Mouse (Mus musculus) cerebellum, adult (tissue): Measurements from ENCODE around the gene Trpt1.
"Not testable (repeated sequence)": the region's sequence is repeated elsewhere in the genome, so short reads cannot be mapped to it uniquely, and the experiment has no call there.

Experiments used
- ATAC-seq: cut with Nextera tagmentation; 2 replicates; pipeline ENCODE4 v1.9.2; 2017; ENCODE audit warnings: mild to moderate bottlenecking, moderate library complexity, mixed read lengths; ENCODE audit not compliant: insufficient number of reproducible peaks, low FRiP score, low TSS enrichment

The Trpt1 gene

DNA sequence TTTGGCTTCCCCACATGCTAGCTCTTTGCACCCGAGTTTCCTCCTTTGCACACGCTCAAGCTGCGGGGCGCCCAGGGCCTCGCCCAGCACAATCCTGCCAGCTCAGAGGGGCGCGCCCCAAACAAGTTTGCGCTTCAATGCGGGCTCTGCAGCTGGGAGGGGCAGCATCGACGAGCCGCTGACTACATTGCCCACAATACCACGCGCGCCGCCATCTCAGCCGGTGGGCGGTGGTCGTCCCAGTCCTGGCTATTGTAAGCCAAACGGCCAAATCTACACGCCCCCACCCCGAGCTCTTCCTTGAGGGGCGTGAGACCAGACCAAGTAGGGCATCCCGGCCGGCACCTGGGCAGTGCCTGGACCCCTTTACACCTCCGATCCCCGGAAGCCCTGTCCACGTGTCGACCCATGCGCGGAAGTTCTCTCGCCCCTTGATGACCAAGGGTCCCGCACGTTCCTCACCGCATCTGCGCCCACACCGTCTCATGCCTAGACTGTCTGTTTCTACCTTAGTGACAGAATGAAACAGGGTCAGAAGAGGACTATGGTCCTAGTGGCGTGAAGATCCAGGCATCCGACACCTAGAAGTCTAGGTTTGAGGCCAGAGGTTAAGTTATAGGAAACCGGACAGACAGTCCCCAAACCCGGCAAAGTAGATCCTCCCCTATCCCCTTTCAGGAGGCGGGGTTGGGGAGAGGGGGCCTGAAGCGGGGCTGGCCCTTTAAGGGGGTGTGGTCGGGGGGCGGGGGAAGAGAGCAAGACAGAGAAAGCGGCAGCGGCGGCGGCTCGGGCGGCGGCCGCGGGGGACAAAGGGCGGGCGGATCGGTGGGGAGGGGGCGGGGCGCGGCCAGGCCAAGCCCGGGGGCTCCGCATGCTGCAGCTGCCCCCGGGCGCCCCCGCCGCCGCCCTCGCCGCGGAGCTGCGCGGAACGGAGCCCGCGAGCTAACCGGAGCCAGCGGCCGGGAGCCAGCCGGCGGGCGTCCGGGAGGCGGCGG, 21.4 kb upstream of the Trpt1 start, which contains the start of gene Ppp1r14b:
Gene Ppp1r14b, plus strand, starts transcription at position 758 of the 995 bp plus-strand sequence.
- no peak for ATAC-seq

DNA sequence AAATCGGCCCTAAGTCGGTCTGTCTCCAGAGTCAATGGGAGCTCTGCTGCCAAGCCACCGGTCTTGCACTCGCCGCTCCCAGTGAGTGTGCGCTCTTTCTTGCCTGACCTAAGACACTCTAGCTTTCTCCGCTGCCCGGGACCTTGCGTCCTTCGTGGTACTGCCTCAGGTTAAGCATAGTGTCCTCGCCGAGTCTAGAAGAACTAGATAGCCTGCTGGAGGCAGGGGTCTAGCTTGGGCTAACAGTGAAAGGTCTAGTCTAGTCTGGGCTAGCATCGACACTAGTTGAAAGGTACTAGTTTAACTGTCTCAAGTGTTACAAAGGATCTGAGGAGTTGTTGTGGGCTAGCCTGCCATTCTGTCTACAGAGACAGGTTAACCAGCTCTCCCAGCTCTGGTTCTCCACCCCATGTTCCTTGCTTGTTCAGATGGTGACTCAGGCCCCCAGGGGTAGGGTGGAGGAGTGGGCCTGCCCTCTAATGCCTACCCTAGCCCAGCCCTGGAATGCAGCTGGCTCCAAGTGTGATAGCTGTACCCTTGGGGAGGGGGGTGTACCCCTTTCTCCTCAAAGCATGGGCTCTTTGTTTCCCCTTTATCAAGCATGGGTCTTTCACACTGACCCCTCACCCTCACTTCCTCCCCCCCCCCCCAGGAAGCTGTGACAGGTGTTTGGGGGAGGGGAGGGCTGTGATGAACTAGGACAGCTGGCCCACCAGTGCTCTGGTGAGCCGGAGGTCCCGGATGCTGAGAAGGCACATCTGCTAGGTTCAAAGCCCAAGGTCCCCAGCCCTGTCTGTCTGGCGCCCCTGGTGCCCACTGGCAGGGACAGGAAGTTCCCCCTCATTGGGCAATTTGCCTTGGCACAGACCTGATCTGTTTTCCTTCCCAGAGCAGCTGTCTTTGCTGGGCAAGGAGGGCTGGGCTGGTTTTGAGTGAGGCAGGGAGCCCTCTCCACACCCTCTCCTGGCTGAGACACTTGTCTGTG, 20.1 kb upstream of the Trpt1 start, which contains the start of gene Plcb3:
Gene Plcb3, minus strand, starts transcription at position 934 of the 985 bp plus-strand sequence.
- ATAC-seq, result no peak

DNA sequence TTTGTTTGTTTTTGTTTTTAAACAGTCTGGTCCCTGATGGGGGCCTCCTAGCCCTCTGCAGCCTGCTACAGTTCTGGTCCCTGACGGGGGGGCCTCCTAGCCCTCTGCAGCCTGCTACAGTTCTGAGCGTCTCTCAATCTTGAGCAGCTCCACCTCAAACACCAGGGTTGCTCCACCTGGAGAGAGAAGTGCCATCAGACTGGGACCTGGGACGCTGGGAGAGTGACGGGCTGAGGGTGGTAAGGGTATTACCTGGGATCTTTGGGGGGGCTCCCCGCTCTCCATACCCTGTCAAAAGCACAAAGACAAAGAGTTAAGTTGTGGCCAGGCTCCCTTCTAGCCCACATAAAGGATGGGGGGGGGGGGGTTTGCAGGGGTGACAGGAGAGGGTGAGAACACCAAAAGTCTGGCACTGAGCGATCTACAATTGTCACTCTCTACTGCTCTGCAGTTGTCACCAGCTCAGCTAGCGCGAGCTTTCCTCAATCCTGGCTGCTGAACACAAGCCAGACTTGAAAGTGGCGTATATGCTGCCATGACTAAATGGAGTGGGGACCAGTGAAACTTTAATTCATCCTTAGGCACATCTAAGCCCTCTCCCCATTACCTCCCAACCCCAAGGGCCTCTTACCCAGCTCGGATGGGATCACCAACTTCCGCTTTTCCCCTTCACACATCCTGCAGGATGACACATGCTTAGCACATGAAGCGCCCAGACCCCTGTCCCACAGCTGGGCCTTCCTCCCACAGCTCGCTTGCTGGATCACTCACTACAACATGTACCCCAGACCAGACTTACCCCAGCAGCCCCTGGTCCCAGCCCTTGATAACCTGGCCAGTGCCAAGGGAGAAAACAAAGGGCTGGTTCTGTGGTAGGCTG, 17.9 kb upstream of the Trpt1 start:
- ATAC-seq, result no peak

DNA sequence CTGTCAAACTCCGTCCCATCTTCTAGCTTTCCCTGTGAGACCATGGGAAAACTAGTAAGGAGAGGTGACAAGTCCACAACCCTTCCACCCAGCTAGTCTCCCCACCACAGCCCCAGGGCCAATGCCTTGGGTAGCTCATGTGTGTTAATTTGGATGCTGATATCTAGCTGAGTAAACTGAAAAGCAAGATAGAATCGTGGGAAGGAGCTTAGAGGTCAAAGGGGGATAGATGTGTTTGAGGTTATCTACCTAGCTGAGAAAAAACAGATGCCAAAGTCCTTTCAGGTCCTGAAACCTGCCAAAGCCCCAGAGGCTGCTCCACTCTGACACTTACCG, 17.3 kb upstream of the Trpt1 start:
- no peak for ATAC-seq

DNA sequence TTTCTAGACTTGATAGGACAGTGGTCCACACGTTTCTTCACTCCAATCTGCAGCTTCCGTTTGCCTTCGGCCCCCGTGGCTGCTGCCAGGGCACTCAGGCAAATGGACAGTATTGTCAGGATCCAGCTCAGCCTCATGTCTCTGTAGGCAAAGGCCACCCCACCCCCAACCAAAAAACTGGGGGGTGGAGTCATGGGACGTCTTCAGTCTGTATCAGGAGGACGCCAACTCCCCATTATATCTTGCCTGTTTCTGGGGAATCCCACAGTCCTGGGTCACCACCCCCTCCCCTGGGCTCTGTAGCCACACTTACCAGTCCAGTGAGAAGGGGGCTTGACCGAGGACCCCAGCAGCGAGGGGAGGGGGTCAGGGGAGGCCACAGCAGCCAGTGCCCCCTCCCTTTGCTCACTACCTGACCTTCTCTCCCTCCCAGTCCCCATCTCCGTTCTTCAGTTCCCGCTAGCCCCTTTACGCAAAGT, 16.9 kb upstream of the Trpt1 start:
- ATAC-seq, result no peak

DNA sequence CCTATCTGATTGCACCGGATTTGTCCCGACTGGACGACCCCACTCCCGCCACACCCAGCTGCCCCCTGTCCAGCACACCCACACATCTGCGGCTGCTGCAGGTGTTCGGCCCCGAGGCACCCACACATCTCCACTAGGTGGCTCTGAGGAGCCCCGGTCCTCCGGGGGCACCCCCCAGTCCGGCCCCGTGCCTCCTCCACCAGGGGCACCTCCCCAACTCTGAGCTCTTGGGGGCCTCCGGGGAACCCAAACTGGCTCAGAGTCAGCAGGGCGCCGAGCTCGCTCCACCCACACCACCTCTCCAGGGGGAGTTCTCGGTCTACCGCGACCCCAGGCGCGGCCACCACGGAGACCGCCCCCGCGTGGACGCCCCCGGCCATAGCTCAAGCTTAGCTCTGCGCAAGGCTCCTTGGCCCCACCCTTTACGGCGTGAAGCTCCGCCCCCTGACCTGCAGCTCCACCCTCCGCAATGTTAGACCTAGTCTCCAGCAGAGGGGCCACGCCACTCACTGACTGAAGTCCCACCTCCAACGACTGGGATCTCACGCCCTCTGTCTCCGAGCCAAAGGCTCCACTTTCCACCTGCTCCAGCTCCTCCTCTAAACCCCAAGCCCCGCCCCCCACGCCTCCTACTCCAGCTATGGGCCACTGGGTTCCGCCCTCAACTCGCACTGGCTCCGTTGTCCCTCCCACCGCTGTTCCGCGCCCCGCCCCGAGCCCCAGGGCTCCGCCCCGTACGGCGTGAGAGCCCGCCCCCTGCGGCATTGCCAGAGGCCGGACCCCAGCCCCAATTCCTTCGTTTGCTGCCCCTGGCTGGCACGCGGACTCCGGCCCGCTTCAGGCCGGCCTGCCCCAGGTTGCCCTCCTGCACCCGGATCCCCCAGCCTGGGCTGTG, 16.2 kb upstream of the Trpt1 start:
- ATAC-seq, result peak; percentile 73

DNA sequence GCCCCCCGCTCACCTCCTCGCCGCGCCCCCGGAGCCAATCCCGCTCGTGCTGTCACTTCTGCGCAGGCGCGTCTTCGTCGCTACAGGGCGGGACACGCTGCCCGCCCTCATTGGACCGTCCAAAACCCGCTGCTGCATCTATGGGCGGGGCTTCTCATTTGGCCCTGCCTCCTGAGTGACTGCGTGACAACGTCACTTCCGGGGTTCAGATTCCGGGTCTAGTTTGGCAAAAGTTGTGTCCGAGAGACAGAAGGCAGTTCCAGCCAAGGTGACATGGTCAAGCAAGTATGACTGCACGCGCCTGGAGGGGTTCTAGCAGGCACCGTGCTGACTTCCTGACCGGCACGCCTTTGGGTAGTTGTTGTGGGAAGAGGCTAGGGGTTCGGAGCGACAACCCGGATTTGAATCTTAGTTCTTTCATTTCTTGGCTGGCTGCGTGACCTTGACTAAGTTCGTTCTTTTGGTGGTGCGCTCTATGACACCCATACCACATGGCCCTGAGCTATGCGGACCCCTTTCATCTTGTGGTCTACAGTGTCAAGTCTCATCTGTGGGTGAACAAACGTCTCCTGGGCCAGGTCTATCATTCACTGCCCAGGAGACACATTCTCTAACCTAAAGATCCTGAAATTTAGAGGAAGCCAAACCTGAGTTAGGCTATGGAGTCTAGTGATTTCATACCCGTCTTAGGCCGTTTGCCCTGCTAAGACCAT, 15.4 kb upstream of the Trpt1 start, which contains the start of gene Fkbp2:
Gene Fkbp2, minus strand, starts transcription at position 121 of the 713 bp plus-strand sequence.
- ATAC-seq, result peak; percentile 67

DNA sequence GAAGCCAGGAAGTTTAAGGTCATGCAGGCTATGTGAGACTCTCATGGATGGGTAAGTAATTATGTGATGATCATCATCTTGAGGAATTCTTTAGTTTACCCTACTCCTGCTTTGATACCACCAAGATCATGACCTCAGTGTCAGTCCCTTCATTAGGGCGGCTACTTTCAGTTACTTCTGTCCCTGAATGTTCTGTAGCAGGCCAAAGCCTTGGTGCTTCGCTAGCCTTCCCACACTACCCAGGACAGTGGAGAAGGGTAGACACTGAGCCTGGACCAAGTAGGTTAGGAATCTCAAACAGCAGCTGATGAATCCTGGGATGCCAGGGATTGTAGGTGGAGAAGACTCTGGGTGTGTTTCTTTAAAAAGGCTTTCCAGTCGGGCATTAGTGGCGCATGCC, 14.5 kb upstream of the Trpt1 start:
- no peak for ATAC-seq

DNA sequence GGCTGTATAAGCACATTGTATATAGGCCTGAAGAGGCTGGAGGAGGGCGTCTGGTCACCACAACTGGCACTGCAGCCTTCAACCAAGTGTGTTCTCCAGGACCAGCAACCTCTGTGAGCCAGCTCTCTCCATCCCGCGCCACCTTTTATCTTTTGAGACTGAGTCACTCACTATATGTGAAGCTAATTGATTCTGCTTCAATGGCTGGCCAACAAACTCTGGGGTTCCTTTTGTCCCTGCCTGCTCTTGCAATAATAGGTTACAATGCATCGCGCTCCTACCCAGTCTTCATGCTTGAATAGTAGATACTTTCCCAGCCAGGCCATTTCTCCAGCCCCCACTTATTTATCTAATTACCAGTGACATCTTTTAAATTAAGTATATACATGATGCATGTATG, 12.3 kb upstream of the Trpt1 start:
- no peak for ATAC-seq

DNA sequence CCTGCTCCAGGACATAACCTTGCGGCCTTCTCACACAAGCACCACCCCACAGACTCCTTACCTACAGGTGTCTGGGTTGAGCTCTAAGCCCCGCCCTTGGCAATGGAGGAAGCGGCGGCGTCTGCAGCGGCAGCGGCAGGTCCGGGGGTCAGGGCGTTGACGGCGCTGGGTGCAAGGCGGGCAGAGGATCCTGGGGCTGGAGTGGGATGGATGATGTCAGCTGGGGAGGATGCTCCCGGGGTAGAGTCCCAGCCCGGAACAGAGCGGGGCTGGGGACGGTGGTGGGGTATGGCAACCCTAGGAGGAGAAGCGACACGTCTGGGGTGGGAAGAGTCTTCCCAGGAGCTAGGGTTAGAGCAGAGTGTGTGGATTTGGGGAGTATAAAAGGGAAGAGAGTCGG, 10.6 kb upstream of the Trpt1 start:
- no peak for ATAC-seq

DNA sequence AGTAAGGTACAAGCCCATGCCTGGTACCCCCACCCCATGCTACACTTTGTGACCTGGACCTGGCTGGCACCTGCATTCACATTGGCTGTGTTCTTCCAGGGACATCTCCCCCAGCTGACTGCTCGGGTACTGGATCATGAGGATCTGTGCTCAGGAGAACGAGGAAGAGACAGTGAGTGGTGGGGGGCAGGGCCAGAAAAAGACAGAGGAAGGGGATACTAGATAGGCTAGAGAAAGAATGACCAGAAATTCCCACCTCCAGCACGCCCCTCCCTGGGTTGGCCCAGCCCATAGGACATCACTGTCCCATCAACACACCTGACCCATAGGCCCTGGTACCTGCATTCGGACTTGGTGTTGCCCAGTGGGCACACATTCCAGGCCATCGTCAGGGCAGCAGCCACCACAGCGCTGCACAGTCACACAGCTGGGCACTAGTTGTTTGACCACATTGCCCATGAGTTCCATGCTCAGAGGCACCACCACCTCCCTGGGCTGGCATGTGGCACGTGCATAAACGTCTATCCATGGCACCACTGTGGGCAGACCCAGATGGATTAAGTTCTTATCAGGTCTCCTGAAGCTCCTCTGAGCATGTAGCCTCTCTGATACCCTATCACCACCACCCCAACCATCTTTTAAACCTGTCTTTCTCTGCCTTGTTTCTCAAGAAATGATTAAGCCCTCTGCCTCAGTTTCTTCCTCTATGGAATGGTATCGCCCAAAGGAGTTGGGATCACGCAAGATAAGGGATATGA, 9.8 kb upstream of the Trpt1 start:
- ATAC-seq, result no peak

DNA sequence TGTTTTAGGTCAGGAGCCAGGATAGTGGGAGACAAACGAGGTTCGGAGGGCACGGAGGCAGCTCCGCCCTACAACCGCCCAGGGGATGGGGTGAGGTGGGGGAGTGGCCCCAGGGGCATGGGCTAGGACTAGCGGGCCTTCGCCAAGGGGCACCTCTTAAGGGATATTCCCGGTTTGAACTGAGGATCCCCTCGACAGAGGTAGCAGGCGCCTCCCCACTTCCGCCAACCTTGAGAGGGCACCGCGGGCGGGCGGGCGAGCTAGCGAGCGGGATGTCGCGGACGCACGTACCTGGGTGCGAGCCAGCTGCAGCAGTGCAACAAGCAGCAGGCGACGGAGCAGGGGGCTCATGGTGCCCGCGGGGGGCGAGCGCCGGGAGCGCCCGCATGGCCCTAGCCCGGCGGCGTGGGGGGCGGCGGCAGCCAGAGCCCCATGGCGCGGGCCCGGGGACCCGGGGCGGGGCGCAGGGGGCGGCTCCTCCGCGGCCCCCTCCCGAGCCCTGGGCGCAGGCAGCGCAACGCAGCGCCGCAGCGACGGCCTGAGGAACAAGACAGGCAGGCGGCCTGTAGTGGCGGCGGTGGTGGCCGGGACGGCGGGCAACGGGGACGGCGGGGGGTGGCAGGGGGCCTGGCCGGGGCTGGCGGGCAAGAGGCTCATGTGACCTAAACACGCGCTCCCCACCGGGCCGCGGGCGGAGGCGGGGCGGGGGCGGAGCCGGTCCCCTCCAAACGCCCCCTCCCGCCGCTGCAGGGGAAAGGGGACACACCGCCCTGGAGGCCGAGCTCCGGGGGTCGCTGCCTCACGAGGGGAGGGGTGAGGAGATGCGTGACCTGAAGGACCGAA, 8.6 kb upstream of the Trpt1 start, which contains the start of gene Vegfb:
Gene Vegfb, minus strand, starts transcription at position 591 of the 843 bp plus-strand sequence.
- ATAC-seq, result peak; percentile 24

DNA sequence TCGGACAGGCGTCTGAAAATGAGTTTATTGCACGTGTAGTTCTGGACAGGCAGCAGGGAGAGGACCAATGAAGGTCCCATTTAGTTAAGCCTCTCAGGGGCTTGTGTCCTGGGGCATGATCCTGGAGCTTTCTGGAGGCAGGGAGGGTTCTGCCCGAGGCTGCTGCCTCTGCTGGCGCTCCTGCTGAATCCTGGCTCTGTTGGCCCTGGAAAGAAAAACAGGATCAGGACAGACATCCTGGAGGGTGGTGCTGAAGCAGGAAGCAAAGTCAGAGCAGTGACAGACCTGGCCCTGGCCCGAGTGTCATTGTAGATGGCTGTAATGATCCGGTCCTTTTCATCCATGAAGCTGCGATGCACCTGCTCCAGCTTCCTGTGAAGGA, 8.0 kb upstream of the Trpt1 start:
- no peak for ATAC-seq

DNA sequence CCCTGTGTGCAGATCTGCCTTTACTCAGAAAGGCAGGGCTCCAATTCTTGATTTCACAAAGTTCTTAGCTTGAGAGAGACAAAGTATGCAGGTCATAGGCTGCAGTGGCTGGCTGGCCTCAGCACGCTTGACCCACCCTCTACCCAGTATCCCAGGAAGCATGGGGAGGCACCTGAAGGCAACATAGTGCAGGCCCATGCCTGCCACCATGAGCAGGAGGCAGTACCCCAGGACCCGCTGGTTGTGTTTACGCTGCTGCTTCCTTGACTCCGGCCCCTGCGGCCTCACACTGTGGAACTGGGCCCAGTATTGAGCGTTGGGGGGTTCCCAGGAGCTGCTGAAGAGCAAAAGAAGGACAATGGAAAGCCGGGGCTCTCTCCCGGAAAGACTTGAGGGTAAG, 6.7 kb upstream of the Trpt1 start:
- ATAC-seq, result no peak

DNA sequence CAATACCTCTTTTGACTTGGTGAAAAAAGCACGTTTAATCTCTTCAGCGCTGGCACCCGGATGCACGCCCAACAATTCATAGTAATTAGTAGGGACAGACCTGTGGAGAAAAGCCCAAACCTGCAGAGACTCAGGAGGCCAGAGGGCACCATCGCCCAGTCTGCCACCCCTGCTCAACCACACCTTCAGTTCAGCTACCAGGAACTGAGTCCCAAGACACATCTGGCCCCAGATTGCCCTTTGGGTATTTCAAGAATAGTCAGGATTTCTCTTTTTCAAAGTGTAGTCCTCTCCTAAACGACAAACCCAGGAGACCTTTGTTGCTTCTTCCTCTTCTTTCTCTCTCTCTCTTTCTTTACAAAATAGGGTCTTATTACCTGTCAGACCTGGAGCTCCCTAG, 5.2 kb upstream of the Trpt1 start:
- ATAC-seq, result no peak

DNA sequence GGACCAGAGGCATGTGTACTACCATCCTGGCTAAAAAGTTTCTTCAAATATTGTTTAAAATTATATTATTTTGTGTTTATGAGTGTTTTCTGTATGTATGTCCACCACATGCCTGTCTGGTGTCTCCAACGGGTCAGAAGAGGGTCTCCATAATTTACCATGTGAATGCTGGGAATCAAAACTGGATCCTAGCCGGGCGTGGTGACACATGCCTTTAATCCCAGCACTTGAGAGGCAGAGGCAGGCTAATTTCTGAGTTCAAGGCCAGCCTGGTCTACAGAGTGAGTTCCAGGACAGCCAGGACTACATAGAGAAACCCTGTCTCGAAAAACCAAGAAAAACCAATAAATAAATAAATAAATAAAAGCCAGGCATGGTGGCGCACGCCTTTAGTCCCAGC, 4.8 kb upstream of the Trpt1 start:
- not testable (repeated sequence) for ATAC-seq
